Mouse (Mus musculus): ENCODE measurements around the gene Gm4791. TPM values are rescaled to one million over a fixed set of nuclear protein-coding genes. Genes with fewer than 3 reads are reported as not detected.

Gene Gm4791
- not detected for total RNA-seq (2021)
- long read RNA-seq, experiment 1, result 0 reads
- long read RNA-seq, experiment 2, result 0 reads

- TF ChIP-seq CTCF (IDR thresholded peaks at IDR 0.05), result no peak
- Histone ChIP-seq H3K27ac (no peak within 1 kb of the TSS), H3K4me3 (no peak within 1 kb of the TSS)
- intact Hi-C loops (cut with DNase I), result no loop called here
- DNase-seq, result no peak
Measured at GRCm38 (mm10) chr9:46998338-46998791, at the start of gene Gm4791. TSS of gene Gm4791 (plus strand) at chr9:46998741.

- Histone ChIP-seq H3K4me3 (no peak overlapping the region), H3K27ac (no peak overlapping the region)
- TF ChIP-seq CTCF (IDR thresholded peaks at IDR 0.05), result no peak
- no peak for DNase-seq
- intact Hi-C loops (cut with DNase I), result no loop called here
Measured at GRCm38 (mm10) chr9:46956286-46956685, 42.3 kb upstream of the Gm4791 start.

- intact Hi-C loops (cut with DNase I), result no loop called here
- H3K27ac ChIP-seq, result no peak overlapping the region
- no peak for DNase-seq
- no peak overlapping the region for H3K4me3 ChIP-seq
- TF ChIP-seq CTCF (IDR thresholded peaks at IDR 0.05), result no peak
Measured at GRCm38 (mm10) chr9:46957420-46957950, 41.1 kb upstream of the Gm4791 start.

GRCm38 (mm10) chr9:46966028-46966427 is 32.5 kb upstream of the Gm4791 start:
- TF ChIP-seq CTCF (IDR thresholded peaks at IDR 0.05), result no peak
- intact Hi-C loops (cut with DNase I), result no loop called here
- Histone ChIP-seq H3K4me3 (no peak overlapping the region), H3K27ac (no peak overlapping the region)
- no peak for DNase-seq

- Histone ChIP-seq H3K4me3 (no peak overlapping the region), H3K27ac (no peak overlapping the region)
- DNase-seq, result no peak
- TF ChIP-seq CTCF (IDR thresholded peaks at IDR 0.05), result no peak
- intact Hi-C loops (cut with DNase I), result no loop called here
Measured at GRCm38 (mm10) chr9:46968970-46969369, 29.6 kb upstream of the Gm4791 start.

GRCm38 (mm10) chr9:46969406-46969805 is 29.1 kb upstream of the Gm4791 start:
- no peak for DNase-seq
- intact Hi-C loops (cut with DNase I), result no loop called here
- TF ChIP-seq CTCF (IDR thresholded peaks at IDR 0.05), result no peak
- no peak overlapping the region for H3K27ac ChIP-seq
- H3K4me3 ChIP-seq, result no peak overlapping the region

- H3K4me3 ChIP-seq, result no peak overlapping the region
- no peak for DNase-seq
- H3K27ac ChIP-seq, result no peak overlapping the region
- intact Hi-C loops (cut with DNase I), result no loop called here
- no peak for TF ChIP-seq CTCF (IDR thresholded peaks at IDR 0.05)
Measured at GRCm38 (mm10) chr9:46978806-46979205, 19.7 kb upstream of the Gm4791 start.

- intact Hi-C loops (cut with DNase I), result no loop called here
- H3K27ac ChIP-seq, result no peak overlapping the region
Measured at GRCm38 (mm10) chr9:46980111-46980510, 18.4 kb upstream of the Gm4791 start.

GRCm38 (mm10) chr9:46983471-46983870 is 15.1 kb upstream of the Gm4791 start:
- no peak overlapping the region for H3K4me3 ChIP-seq
- intact Hi-C loops (cut with DNase I), result no loop called here
- no peak overlapping the region for H3K27ac ChIP-seq
- TF ChIP-seq CTCF (IDR thresholded peaks at IDR 0.05), result no peak
- DNase-seq, result no peak

More at GRCm38 (mm10) chr9:46980111-46980510, 18.4 kb upstream of the Gm4791 start:
- DNase-seq, result no peak
- no peak overlapping the region for H3K4me3 ChIP-seq
- TF ChIP-seq CTCF (IDR thresholded peaks at IDR 0.05), result no peak

- no peak for DNase-seq
- H3K4me3 ChIP-seq, result no peak overlapping the region
- no peak overlapping the region for H3K27ac ChIP-seq
- no peak for TF ChIP-seq CTCF (IDR thresholded peaks at IDR 0.05)
- intact Hi-C loops (cut with DNase I), result no loop called here
Measured at GRCm38 (mm10) chr9:47041569-47041968, 43.0 kb downstream of the Gm4791 start.
